Mouse (Mus musculus) kidney, adult 18-20 months (tissue): ENCODE results near the gene Fam120a.

Experiments
- DNase-seq: peaks from one replicate; pipeline ENCODE4 v3.0.0; 2021

Gene Fam120a

GRCm38 (mm10) chr13:48911426-48911825, 56.4 kb downstream of the Fam120a start:
- no peak for DNase-seq

GRCm38 (mm10) chr13:48905458-48905857, 62.4 kb downstream of the Fam120a start:
- no peak for DNase-seq

GRCm38 (mm10) chr13:48895376-48895775, 72.4 kb downstream of the Fam120a start:
- DNase-seq, result no peak

GRCm38 (mm10) chr13:48890260-48890960, 77.4 kb downstream of the Fam120a start:
- DNase-seq, result peak; percentile 33

GRCm38 (mm10) chr13:48878534-48878933, 89.3 kb downstream of the Fam120a start:
- DNase-seq, result peak; percentile 98

- no peak for DNase-seq
Observed at GRCm38 (mm10) chr13:48877805-48878204, 90.0 kb downstream of the Fam120a start.

- DNase-seq, result no peak
Observed at GRCm38 (mm10) chr13:48872726-48873125, 95.1 kb downstream of the Fam120a start.

GRCm38 (mm10) chr13:48871887-48872606, 95.8 kb downstream of the Fam120a start:
- peak; percentile 49 for DNase-seq

- peak; percentile 66 for DNase-seq
Observed at GRCm38 (mm10) chr13:48870771-48871731, 96.8 kb downstream of the Fam120a start, which contains the start of gene Phf2. Phf2 (minus strand) TSS chr13:48871119.

- peak; percentile 66 for DNase-seq
Observed at GRCm38 (mm10) chr13:48869950-48870770, 97.7 kb downstream of the Fam120a start.

GRCm38 (mm10) chr13:48869600-48869949, 98.2 kb downstream of the Fam120a start:
- DNase-seq, result no peak

- no peak for DNase-seq
Observed at GRCm38 (mm10) chr13:48869088-48869487, 98.7 kb downstream of the Fam120a start.

- no peak for DNase-seq
Observed at GRCm38 (mm10) chr13:48864673-48865356, 103.0 kb downstream of the Fam120a start.

GRCm38 (mm10) chr13:48863556-48863955, 104.3 kb downstream of the Fam120a start:
- DNase-seq, result no peak

GRCm38 (mm10) chr13:48861913-48862312, 105.9 kb downstream of the Fam120a start:
- no peak for DNase-seq

GRCm38 (mm10) chr13:48858779-48859178, 109.0 kb downstream of the Fam120a start:
- DNase-seq, result no peak

- DNase-seq, result no peak
Observed at GRCm38 (mm10) chr13:48858054-48858453, 109.8 kb downstream of the Fam120a start.

- no peak for DNase-seq
Observed at GRCm38 (mm10) chr13:48857246-48857932, 110.4 kb downstream of the Fam120a start.

- no peak for DNase-seq
Observed at GRCm38 (mm10) chr13:48853947-48854346, 113.9 kb downstream of the Fam120a start.

GRCm38 (mm10) chr13:48853475-48853874, 114.3 kb downstream of the Fam120a start:
- DNase-seq, result no peak

GRCm38 (mm10) chr13:48852859-48853258, 115.0 kb downstream of the Fam120a start:
- DNase-seq, result no peak
